Mouse (Mus musculus): Measurements from ENCODE around the gene Bbc3.
"Not testable (repeated sequence)": the region's sequence is repeated elsewhere in the genome, so short reads cannot be mapped to it uniquely, and the experiment has no call there.

Gene Bbc3

GRCm38 (mm10) chr7:16294346-16294745 is 13.8 kb upstream of the Bbc3 start:
- peak; percentile 43 to 50 for DNase-seq (ENCODE audit: low spot score in 2 of 2)

DNA sequence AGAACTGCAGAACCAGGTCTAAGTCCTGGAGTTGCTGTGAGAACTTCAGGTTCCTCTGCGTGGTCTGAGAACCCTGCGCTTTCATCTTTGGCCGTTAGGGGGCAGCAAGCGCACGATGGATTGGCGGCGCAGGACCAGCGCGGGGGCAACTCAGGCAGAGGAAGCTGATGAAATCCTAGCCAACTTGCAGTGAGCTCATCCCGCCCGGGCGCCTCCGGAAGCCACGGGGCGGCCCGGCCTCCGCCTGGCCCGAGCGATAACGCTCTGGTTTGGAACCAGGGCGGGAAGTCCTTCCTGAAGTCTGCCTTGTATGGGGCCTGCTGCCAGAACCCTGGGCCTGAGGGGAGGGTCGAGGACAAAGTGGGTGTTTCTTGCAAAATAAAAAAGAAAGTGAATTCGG is 13.4 kb upstream of the Bbc3 start:
- peak; percentile 94 to 95 for DNase-seq (ENCODE audit: low spot score in 2 of 2)

- peak; percentile 78 to 81 for DNase-seq (ENCODE audit: low spot score in 2 of 2)
Observed at GRCm38 (mm10) chr7:16295321-16295900, 12.8 kb upstream of the Bbc3 start.

DNA sequence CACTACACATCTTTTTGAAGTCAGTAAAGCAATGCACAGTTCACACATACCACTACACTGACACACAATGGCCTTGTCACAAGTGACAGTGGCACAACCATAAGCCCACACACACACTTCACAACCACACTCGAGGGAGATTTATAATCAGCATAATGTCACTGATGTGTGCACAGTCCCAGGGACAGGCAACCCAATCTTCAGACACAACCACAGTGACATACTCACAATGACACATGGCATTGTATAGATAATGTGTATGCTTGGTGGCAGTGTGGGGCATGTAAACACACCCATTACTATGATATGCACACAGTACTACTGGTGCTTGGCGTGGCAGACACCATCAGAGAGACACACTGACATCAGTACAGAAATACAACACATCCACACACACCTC is 12.0 kb upstream of the Bbc3 start:
- no peak for DNase-seq (ENCODE audit: low spot score in 2 of 2)

DNA sequence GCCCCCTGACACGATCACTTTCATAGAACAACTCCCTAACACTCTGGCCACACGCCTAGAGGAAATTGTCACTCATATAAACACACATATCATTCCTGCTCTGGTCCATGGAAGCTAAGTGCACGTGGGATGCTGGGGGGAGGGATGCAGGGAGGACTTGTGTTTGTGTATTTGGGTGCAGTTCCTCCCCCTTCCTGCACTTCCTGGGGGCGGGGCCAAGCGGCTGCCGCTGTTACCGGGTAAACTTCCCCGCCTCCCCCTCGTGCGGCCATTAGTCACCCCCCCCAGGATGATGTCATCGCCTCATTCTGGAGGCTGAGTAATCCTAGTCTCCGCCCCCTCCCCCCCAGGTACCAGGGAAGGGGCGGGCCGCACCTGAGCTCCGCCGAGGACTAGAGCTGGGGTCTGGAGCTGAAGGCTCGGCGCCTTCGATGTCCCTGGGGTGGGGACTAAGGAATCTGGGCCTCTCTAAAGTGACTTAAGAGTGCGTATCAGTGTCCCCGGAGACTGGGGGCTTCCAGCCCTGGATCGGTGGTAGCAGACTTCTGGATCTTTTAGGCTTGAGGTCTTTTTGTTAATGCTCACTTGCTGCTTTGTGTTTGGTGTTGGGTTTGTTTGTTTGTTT is 11.3 kb upstream of the Bbc3 start:
- peak; percentile 93 to 95 for DNase-seq (ENCODE audit: low spot score in 2 of 2)

- no peak for DNase-seq (ENCODE audit: low spot score in 2 of 2)
Observed at GRCm38 (mm10) chr7:16297616-16298015, 10.6 kb upstream of the Bbc3 start.

GRCm38 (mm10) chr7:16298927-16299326 is 9.3 kb upstream of the Bbc3 start:
- DNase-seq (ENCODE audit: low spot score in 2 of 2) = no peak

DNA sequence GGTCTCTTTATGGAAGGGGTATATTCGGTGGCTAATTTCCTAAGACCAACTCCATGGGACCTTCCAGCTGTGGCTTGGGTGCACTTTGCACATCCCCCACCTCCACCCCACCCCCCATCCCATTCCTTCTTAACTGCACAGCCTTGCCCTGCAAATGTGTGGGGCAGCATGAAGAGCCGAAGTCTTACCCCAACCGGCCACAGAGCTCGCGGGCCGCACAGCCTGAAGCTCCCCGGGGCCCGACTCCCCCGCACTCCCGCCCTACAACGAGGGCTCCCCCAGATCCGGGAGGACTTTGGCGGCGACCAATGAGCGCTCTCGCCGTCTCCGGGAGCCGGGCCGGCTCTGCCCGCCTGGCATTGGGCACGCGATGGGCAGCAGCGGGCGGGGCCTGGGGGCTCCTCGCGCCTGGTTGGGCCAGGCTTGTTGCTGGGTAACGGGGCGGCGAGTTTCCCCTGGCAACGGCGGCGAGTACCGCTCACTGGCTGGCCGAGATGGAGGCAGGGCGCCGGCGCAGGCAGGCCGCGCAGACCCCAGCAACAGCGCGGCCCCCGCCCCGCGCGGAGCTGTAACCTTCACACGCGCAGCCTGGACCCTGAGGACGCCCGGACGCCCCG is 8.7 kb upstream of the Bbc3 start:
- peak; percentile 76 to 81 for DNase-seq (ENCODE audit: low spot score in 2 of 2)

DNA sequence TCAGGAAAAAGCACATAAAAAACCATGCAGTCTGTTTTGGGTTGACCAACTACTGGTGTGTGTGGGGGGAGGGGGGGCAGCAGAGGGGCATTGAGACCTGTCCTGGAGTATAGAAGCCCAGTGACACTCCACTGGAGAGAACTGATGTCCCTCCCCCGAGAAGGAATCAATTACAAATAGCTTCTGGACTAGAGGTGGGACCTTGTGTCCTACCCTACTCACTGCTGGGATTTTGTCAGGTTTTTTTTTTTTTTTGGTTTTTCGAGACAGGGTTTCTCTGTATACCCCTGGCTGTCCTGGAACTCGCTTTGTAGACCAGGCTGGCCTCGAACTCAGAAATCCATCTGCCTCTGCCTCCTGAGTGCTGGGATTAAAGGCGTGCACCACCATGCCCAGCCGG is 1.1 kb upstream of the Bbc3 start:
- DNase-seq (ENCODE audit: low spot score in 2 of 2) = not testable (repeated sequence)

- no peak for DNase-seq (ENCODE audit: low spot score in 2 of 2)
Observed at GRCm38 (mm10) chr7:16308555-16309317, 543 bp downstream of the Bbc3 start.

- DNase-seq (ENCODE audit: low spot score in 2 of 2) = peak; percentile 93 to 94
Observed at GRCm38 (mm10) chr7:16309318-16310019, 1.3 kb downstream of the Bbc3 start.

DNA sequence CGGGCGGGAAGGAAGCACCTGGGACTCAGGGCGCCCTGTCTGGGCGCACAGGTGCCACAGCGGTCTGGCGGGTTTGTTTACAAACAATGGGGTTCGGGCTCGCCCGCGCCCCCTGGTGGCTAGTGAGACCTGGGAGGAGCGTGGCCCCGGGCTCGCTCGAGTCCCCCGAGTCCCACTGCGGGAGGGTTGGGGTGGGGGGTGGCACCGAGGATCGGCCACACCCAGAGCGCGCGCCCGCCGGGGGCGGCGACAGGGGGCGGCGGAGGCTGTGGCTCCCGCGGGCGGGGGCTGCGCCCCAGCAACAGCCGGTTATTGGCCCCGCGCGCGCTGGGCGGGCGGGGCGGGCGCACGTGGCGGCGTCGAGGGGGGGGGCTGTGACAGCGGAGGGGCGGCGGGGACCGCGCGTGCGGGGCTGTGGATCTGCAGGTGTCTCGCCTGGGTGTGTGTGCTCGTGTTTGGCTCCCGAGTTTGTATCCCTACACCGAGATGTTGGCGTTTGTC is 1.9 kb downstream of the Bbc3 start:
- DNase-seq (ENCODE audit: low spot score in 2 of 2) = peak; percentile 90 to 93

DNA sequence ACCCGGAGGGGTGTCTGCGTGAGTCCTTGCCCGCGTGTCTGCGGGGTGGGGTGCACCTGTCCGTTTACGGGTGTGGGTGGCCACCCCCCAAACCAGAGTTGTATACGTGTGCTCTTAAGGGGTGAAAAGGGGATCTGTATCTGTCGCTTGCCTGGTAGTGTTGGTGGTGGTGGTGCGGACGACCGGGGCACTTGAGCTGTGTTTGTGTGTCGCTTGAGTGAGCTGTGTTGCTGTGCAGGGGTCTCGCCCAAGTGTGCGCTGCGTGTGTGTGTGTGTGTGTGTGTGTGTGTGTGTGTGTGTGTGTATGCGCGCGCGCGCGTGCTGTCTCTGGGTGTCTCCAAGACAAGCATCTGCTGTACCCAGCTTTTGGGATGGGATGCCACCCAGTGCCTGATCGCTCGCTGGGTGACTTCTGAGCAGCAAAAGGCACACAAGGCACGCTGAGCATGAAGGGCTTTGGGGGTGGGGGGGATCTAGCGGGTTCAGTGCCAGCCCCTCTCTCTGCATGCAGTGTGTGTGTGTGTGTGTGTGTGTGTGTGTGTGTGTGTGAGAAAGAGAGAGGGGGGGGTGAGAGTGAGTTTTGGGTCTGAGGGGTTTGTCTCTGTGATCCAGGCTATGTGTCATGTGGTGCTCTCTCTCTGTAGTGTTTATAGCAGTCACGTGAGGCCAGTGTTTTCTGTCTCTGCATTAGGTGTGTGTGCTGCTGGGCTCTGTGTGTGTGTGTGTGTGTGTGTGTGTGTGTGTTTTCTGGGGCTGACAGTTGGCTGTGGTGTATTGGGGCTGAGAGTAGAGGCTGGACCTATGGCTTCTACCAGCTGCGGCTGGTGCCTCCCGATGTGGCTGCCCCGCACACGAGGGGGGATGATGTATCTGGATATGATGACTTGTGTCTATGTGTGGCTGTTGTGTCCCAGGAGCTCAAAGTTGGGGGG is 2.6 kb downstream of the Bbc3 start:
- peak; percentile 61 to 62 for DNase-seq (ENCODE audit: low spot score in 2 of 2)

GRCm38 (mm10) chr7:16311453-16312004 is 3.3 kb downstream of the Bbc3 start:
- DNase-seq (ENCODE audit: low spot score in 2 of 2) = peak; percentile 69 to 76

GRCm38 (mm10) chr7:16312011-16312671 is 3.9 kb downstream of the Bbc3 start:
- DNase-seq (ENCODE audit: low spot score in 2 of 2) = peak; percentile 33 to 51

DNA sequence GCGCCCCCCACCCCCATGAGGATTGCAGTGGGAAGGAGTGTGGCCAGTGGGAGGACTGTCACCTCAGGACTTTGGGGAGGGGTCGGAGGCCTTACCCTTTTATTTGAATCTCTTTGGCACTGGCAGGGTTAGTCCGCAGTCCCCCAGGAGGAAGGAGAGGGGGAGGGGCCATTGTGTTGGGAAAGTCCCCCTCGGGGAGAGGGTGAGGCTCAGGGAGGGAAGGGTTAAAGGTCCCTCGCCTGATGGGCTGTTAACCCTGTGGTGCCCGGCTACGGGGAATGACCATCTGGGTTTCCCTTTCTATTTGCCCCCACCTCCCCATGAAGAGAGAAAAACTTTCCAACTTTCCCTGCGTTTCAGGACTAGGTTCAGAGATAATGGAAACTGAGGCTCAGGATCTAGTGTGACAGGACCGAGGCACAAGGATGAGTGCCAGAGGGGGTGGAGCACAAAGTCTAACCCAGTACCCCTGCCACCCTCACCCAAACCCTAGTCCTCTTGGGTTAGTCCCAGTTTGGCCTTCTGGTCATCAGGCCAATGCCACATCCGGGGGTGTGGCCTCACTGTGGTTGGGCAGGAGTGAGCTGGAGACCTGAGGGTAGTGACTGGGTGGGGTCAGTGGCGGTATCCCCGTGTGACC is 4.6 kb downstream of the Bbc3 start:
- DNase-seq (ENCODE audit: low spot score in 2 of 2) = peak; percentile 87 to 97

DNA sequence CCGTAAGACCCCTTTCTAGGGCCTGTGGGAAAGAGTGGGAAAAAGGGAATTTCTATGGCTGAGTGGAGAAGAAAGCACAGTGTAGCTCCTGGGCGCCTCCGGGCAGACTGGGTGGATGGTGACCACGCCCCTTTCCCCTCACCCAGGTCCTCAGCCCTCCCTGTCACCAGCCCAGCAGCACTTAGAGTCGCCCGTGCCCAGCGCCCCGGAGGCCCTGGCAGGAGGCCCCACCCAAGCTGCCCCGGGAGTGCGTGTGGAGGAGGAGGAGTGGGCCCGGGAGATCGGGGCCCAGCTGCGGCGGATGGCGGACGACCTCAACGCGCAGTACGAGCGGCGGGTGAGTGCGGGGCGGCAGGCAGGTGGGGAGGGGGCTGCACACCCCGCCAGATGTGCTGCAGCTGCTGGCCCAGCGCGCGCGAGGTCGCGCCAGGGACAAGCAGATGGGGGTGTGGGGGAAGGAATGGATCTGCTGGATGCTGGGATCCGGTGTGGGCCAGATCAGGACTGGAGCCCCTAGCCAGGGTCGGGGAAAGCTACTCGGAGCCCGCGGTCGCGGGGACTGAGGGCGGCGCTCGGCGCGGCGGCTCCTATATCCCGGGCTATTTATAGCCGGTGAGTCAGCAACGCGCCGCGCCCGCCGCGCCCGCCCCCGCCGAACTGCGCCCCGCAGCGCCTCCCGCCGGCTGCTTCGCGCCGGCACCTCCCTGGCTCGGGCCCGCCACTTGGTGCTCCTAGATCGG is 5.5 kb downstream of the Bbc3 start:
- peak; percentile 83 to 84 for DNase-seq (ENCODE audit: low spot score in 2 of 2)

GRCm38 (mm10) chr7:16314221-16314775 is 6.1 kb downstream of the Bbc3 start:
- DNase-seq (ENCODE audit: low spot score in 2 of 2) = no peak
